Mouse (Mus musculus): Measurements from ENCODE around the gene Sapcd1. TPM values are rescaled to one million over a fixed set of nuclear protein-coding genes. Genes with fewer than 3 reads are reported as not detected.
A peak's percentile ranks its signal among the peaks of the same experiment; 100 is the strongest.
"Not testable (repeated sequence)": the region's sequence is repeated elsewhere in the genome, so short reads cannot be mapped to it uniquely, and the experiment has no call there.

The Sapcd1 gene
- polyA plus RNA-seq, 1 experiment from 2014 or later, result 2.1 TPM

DNA sequence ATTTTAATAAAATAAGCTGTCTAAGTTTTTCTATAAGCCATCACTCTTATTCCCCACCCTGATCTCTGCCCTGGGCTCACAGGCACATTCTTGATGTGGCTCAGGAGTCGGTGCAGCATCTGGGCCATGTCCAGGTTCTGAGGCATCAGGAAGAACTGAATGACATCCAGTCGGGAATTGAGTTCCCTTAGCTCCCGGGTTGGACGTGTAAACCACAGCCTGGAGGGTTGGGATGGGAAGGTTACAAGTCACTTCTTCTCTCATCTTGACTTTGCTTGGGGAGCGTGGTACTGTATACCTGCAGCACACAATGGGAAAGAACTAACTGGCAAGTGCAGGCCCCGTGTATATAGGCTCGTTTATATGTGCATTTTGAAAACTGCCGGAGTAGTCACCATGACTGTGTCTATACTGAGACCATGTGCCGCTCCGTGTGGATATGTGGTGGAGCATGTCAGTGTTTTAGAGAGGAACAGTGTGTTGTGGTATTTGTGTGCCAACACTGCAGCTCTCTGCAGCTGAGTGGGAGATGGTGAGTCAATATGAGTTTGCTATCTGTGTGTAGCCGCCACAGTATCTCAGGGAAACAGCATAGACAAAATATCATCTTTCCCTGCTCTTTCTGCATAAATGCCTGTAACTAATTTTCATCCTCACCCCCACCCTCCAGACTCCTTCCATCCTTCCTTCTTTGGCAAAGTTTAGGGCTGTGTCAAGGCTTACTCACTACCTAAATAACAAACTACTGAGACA lies 11.5 kb upstream of the Sapcd1 start:
- no peak overlapping the region for H3K4me3 ChIP-seq (ENCODE audit: low read depth, low read length)
- no peaks in the 10 kb centered on the region for H3K9me3 ChIP-seq (replicated peaks; ENCODE audit: control insufficient read depth, low read length)
- no peak overlapping the region for H3K27ac ChIP-seq (ENCODE audit: low read depth, low read length)
- H3K4me1 ChIP-seq (ENCODE audit: control insufficient read depth, insufficient read depth, low read length), result peaks cover 5% of the 10 kb centered on the region; the same call in 1 of the 2 replicates
- 81% methylated on average over 11 of the region's 11 CpGs for WGBS (ENCODE audit: insufficient replicate concordance)
- no peak overlapping the region for H3K4me2 ChIP-seq
- no peak for ATAC-seq (replicated peaks; ENCODE audit: insufficient number of reproducible peaks, low FRiP score, low TSS enrichment)
- H3K36me3 ChIP-seq (ENCODE audit: control insufficient read depth, insufficient read depth, low read length), result no peaks in the 10 kb centered on the region
- H3K27me3 ChIP-seq (ENCODE audit: control insufficient read depth, insufficient read depth, low read length), result no peaks in the 10 kb centered on the region
- H3K9ac ChIP-seq (ENCODE audit: low read depth, low read length), result no peak overlapping the region

DNA sequence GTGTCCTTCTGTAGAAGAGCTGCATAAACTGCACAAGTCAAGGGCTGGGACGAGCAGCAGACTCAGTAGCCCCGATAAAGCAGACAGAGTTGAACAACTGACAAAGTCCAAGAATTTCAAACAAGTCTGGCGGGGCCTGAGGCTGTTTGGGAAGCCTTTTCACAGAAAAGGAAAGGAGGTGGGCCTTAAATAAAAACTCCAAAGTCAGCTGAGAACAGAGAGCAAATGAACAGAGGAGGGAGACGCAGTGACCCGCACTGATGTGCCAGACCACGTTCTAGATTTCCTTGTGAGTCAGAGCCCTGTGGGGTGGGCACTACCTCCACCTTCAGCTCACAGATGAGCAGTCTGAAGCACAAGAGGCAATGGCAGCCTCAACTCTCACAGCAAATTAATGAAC lies 7.1 kb upstream of the Sapcd1 start:
- H3K4me3 ChIP-seq (ENCODE audit: low read depth, low read length), result no peak overlapping the region
- H3K27ac ChIP-seq (ENCODE audit: low read depth, low read length), result no peak overlapping the region
- H3K4me2 ChIP-seq, result no peak overlapping the region
- WGBS (ENCODE audit: insufficient replicate concordance), result 68% methylated on average over 6 of the region's 6 CpGs
- H3K36me3 ChIP-seq (ENCODE audit: control insufficient read depth, insufficient read depth, low read length), result no peaks in the 10 kb centered on the region
- no peak for ATAC-seq (replicated peaks; ENCODE audit: insufficient number of reproducible peaks, low FRiP score, low TSS enrichment)
- no peak overlapping the region for H3K9ac ChIP-seq (ENCODE audit: low read depth, low read length)
- H3K27me3 ChIP-seq (ENCODE audit: control insufficient read depth, insufficient read depth, low read length), result no peaks in the 10 kb centered on the region
- H3K9me3 ChIP-seq (replicated peaks; ENCODE audit: control insufficient read depth, low read length), result no peaks in the 10 kb centered on the region
- H3K4me1 ChIP-seq (ENCODE audit: control insufficient read depth, insufficient read depth, low read length), result no peaks in the 10 kb centered on the region; the same call in 1 of the 2 replicates

DNA sequence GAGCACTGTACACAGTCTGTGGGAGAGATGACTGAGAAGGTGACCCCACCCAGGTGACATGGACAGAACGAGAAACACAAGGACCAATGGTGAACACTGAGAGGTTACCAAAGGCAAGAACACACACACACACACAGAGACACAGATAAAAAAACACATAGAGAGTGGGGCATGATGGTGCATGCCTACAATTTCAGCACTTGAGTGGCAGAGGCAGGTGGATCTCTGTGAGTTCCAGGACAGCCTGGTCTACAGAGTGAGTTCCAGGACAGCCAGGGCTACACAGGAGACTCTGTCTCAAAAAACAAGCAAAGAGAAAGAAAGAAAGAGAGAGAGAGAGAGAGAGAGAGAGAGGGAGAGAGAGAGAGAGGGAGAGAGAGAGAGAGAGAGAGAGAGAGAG lies 5.9 kb upstream of the Sapcd1 start:
- H3K4me1 ChIP-seq (ENCODE audit: control insufficient read depth, insufficient read depth, low read length); ATAC-seq (replicated peaks; ENCODE audit: insufficient number of reproducible peaks, low FRiP score, low TSS enrichment); H3K4me2 ChIP-seq; H3K4me3 ChIP-seq (ENCODE audit: low read depth, low read length); H3K9me3 ChIP-seq (replicated peaks; ENCODE audit: control insufficient read depth, low read length); H3K36me3 ChIP-seq (ENCODE audit: control insufficient read depth, insufficient read depth, low read length); H3K9ac ChIP-seq (ENCODE audit: low read depth, low read length); H3K27ac ChIP-seq (ENCODE audit: low read depth, low read length); H3K27me3 ChIP-seq (ENCODE audit: control insufficient read depth, insufficient read depth, low read length): not testable (repeated sequence)
- 68% methylated on average over 1 of the region's 1 CpGs for WGBS (ENCODE audit: insufficient replicate concordance)

DNA sequence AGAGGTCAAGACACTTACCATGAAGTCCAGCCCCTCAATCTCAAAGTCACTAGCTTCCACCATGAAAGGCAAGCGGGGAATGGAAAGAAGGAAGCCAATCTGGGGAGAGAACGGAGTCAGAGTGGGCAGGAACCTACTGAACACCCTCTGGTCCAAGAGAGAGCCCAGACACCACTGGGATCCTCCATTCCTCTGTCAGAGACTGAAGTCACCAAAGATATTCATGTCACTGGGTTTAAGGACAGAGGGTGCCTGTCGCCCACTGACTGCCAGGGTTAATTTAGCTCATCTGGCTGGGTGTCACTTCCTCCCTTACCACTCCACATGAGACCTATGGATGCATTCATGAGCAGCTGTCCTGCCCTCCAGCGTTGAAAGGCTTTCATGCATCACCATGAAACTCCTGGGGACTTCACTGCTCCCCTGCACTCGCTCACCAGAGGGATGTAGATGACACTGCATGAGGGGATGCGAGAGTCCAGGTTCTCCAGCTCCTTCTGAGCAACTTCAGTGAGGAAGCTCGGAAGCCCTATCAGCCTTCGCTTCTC lies 4.6 kb upstream of the Sapcd1 start:
- 60% methylated on average over 8 of the region's 8 CpGs for WGBS (ENCODE audit: insufficient replicate concordance)
- Histone ChIP-seq H3K9me3 (replicated peaks; ENCODE audit: control insufficient read depth, low read length) (no peaks in the 10 kb centered on the region), H3K4me1 (ENCODE audit: control insufficient read depth, insufficient read depth, low read length) (peaks cover 9% of the 10 kb centered on the region), H3K27me3 (ENCODE audit: control insufficient read depth, insufficient read depth, low read length) (no peaks in the 10 kb centered on the region), H3K9ac (ENCODE audit: low read depth, low read length) (no peak overlapping the region), H3K36me3 (ENCODE audit: control insufficient read depth, insufficient read depth, low read length) (no peaks in the 10 kb centered on the region), H3K27ac (ENCODE audit: low read depth, low read length) (no peak overlapping the region), H3K4me3 (ENCODE audit: low read depth, low read length) (no peak overlapping the region), H3K4me2 (no peak overlapping the region)
- ATAC-seq (replicated peaks; ENCODE audit: insufficient number of reproducible peaks, low FRiP score, low TSS enrichment), result no peak

DNA sequence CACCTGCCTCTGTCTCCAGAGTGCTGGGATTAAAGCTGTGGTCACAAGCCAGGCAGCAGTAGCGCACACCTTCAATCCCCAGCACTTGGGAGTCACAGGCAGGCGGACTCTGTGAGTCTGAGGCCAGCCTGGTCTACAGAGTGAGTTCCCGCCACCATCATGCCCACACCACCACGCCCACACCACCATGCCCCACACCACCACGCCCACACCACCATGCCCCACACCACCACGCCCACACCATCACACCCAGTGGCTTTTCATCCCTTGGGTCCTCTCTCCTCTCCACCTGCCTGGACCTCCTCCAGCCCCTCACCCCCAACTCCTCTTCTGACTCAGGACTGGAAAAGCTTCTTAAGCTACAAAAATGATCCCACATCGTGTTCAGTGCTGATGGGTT lies 4.1 kb upstream of the Sapcd1 start:
- Histone ChIP-seq H3K27me3 (ENCODE audit: control insufficient read depth, insufficient read depth, low read length) (no peaks in the 10 kb centered on the region), H3K27ac (ENCODE audit: low read depth, low read length) (no peak overlapping the region), H3K9ac (ENCODE audit: low read depth, low read length) (0 out of 2 replicates have a peak overlapping the region, but pooled peaks have one; percentile 34), H3K4me1 (ENCODE audit: control insufficient read depth, insufficient read depth, low read length) (peaks cover 13% of the 10 kb centered on the region), H3K9me3 (replicated peaks; ENCODE audit: control insufficient read depth, low read length) (no peaks in the 10 kb centered on the region), H3K4me3 (ENCODE audit: low read depth, low read length) (no peak overlapping the region), H3K36me3 (ENCODE audit: control insufficient read depth, insufficient read depth, low read length) (no peaks in the 10 kb centered on the region), H3K4me2 (no peak overlapping the region)
- WGBS (ENCODE audit: insufficient replicate concordance), result 76% methylated on average over 7 of the region's 7 CpGs
- ATAC-seq (replicated peaks; ENCODE audit: insufficient number of reproducible peaks, low FRiP score, low TSS enrichment), result no peak

DNA sequence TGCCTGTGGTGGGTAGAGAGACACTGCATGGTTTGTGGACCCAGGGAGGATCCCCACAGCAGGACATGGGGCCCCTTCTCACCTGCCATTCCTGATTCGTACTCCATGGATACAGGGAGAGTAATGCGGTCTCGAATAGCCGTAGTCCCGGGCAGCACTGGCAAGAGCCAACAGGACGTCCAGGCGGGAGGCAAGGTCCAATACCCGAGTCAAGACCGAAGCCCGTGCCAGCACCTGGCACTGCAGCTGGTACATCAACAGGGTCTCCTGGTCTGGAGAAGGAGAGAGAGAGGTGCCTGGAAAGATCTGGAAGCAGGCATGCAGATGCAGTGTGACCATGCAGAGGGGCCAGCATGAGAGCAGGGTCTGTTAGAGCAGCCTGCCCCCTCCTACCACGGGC lies 3.5 kb upstream of the Sapcd1 start:
- WGBS (ENCODE audit: insufficient replicate concordance), result 83% methylated on average over 11 of the region's 11 CpGs
- H3K27ac ChIP-seq (ENCODE audit: low read depth, low read length), result no peak overlapping the region
- 0 out of 2 replicates have a peak overlapping the region, but pooled peaks have one; percentile 34 for H3K9ac ChIP-seq (ENCODE audit: low read depth, low read length)
- no peak for ATAC-seq (replicated peaks; ENCODE audit: insufficient number of reproducible peaks, low FRiP score, low TSS enrichment)
- peaks cover 13% of the 10 kb centered on the region for H3K4me1 ChIP-seq (ENCODE audit: control insufficient read depth, insufficient read depth, low read length)
- no peak overlapping the region for H3K4me2 ChIP-seq
- no peaks in the 10 kb centered on the region for H3K36me3 ChIP-seq (ENCODE audit: control insufficient read depth, insufficient read depth, low read length)
- H3K4me3 ChIP-seq (ENCODE audit: low read depth, low read length), result no peak overlapping the region
- H3K9me3 ChIP-seq (replicated peaks; ENCODE audit: control insufficient read depth, low read length), result no peaks in the 10 kb centered on the region
- no peaks in the 10 kb centered on the region for H3K27me3 ChIP-seq (ENCODE audit: control insufficient read depth, insufficient read depth, low read length)

DNA sequence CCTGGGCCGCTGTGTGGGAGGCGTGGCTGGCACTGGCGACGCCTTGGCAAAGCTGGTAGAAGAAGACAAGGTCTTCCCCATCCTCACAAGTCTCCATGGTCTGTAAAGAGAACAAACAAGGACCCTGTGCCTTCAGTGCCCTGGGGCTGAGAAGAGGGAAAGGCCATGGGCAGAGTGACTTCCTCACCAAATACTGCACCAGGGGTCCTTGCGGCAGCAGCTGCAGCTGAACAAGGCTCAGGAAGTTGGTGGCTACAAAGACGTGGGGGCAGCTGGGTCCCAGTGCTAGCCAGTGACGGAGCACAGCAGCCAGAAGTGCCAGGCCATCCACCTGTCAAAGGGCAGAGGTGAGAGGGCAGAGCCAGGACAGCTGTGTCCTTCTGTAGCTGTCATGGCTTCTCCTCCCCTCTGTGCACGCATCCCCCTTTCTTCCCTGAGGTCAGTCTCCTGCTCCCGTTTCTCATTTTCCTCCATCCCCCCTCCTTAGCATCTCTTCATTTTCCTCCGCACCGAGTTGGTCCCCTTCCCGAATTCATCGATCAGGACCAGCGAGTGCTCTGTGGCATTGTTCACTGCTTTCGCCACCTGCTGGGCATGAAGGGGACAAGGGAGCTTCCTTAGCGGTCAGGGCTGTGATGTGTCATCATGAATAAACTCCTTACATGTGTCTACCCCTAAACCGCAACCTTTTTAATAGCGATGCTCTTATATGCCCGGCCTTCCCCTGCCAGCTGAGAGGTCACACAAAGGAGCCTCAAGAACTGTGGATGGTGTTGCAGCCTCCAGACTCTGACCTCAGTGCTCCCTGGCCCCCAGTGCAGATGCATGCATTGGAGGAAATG lies 2.1 kb upstream of the Sapcd1 start:
- Histone ChIP-seq H3K9me3 (replicated peaks; ENCODE audit: control insufficient read depth, low read length) (no peaks in the 10 kb centered on the region), H3K4me1 (ENCODE audit: control insufficient read depth, insufficient read depth, low read length) (peaks cover 15% of the 10 kb centered on the region), H3K9ac (ENCODE audit: low read depth, low read length) (0 out of 2 replicates have a peak overlapping the region, but pooled peaks have one; percentile 34), H3K36me3 (ENCODE audit: control insufficient read depth, insufficient read depth, low read length) (no peaks in the 10 kb centered on the region), H3K4me2 (peak overlapping the region; percentile 14; the same call in 1 of the 2 replicates), H3K27ac (ENCODE audit: low read depth, low read length) (no peak overlapping the region), H3K4me3 (ENCODE audit: low read depth, low read length) (0 out of 2 replicates have a peak overlapping the region, but pooled peaks have one; percentile 1), H3K27me3 (ENCODE audit: control insufficient read depth, insufficient read depth, low read length) (no peaks in the 10 kb centered on the region)
- 37% methylated on average over 19 of the region's 19 CpGs for WGBS (ENCODE audit: insufficient replicate concordance)
- ATAC-seq (replicated peaks; ENCODE audit: insufficient number of reproducible peaks, low FRiP score, low TSS enrichment), result no peak

DNA sequence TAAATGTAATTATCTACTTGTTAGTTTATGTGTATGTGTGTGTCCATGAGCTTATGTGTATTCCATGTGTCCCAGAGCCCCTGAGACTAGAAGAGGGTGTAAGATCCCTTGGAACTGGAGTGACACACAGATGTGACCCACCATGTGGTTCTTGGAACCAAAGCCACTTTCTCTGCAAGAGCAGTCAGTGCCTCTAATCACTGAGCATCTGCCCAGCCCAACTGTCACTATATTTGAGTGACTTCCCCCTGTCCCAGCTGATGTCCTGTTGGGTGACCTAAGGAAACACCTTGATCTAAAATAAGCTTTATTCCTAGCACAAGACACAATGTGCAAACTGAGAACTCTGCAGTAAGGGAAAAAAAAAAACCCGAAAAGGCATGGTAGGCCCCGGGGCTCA lies 499 bp upstream of the Sapcd1 start:
- H3K4me1 ChIP-seq (ENCODE audit: control insufficient read depth, insufficient read depth, low read length), result peaks cover 26% of the 10 kb centered on the region
- 78% methylated on average over 2 of the region's 2 CpGs for WGBS (ENCODE audit: insufficient replicate concordance)

More for the DNA sequence above, 499 bp upstream of the Sapcd1 start:
- H3K27ac ChIP-seq (ENCODE audit: low read depth, low read length), result no peak overlapping the region
- ATAC-seq (replicated peaks; ENCODE audit: insufficient number of reproducible peaks, low FRiP score, low TSS enrichment), result no peak
- H3K4me3 ChIP-seq (ENCODE audit: low read depth, low read length), result no peak overlapping the region
- no peak overlapping the region for H3K4me2 ChIP-seq
- no peak overlapping the region for H3K9ac ChIP-seq (ENCODE audit: low read depth, low read length)
- H3K36me3 ChIP-seq (ENCODE audit: control insufficient read depth, insufficient read depth, low read length), result no peaks in the 10 kb centered on the region
- H3K27me3 ChIP-seq (ENCODE audit: control insufficient read depth, insufficient read depth, low read length), result no peaks in the 10 kb centered on the region
- no peaks in the 10 kb centered on the region for H3K9me3 ChIP-seq (replicated peaks; ENCODE audit: control insufficient read depth, low read length)

Measured in heart, embryonic 11.5 days (tissue).